Mouse (Mus musculus) embryonic fibroblast, embryonic 13.5 days (primary cell): ENCODE results near the gene Lexm. TPM values are rescaled to one million over a fixed set of nuclear protein-coding genes. Genes with fewer than 3 reads are reported as not detected.

Experiments
- H3K27ac ChIP-seq: 2 replicates; pipeline ENCODE4 v1.5.1; 2012; ENCODE audit warnings: low read length, control low read depth, inconsistent platforms; ENCODE audit not compliant: insufficient read depth
- H3K4me1 ChIP-seq: 2 replicates; pipeline ENCODE4 v1.6.1; 2011; ENCODE audit warnings: low read length; ENCODE audit not compliant: control insufficient read depth, insufficient read depth
- H3K4me3 ChIP-seq: 2 replicates; pipeline ENCODE4 v1.5.1; 2011; ENCODE audit warnings: mild to moderate bottlenecking, control low read depth, low read length; ENCODE audit not compliant: insufficient read depth
- CTCF ChIP-seq: IDR thresholded peaks from 2 replicates; pipeline ENCODE4 v1.5.1; 2011; ENCODE audit warnings: mild to moderate bottlenecking, control low read depth, low read length, moderate library complexity, borderline replicate concordance; ENCODE audit not compliant: insufficient read depth
- POLR2A ChIP-seq: IDR thresholded peaks from 2 replicates; pipeline ENCODE4 v1.6.1; 2011; ENCODE audit warnings: low read depth, mild to moderate bottlenecking, control low read depth, low read length, moderate library complexity
- polyA plus RNA-seq: library from polyadenylated mRNA; stranded (reverse); fragments of >200 nt; gene quantifications from 2 replicates; pipeline ENCODE4 v1.2.4, GENCODE M21; 2011; ENCODE audit warnings: low read depth; ENCODE audit not compliant: missing spikeins, insufficient read length

Lexm gene
- polyA plus RNA-seq, result not detected in 2 replicates

GRCm38 (mm10) chr4:106617056-106617455 is at the start of gene Lexm:
Gene Lexm, minus strand, starts transcription at chr4:106617241.
- Histone ChIP-seq H3K4me1 (no peaks in the 10 kb centered on the region), H3K4me3 (no peak within 1 kb of the TSS), H3K27ac (no peak within 1 kb of the TSS)
- TF ChIP-seq CTCF, result no peak
- TF ChIP-seq POLR2A, result no peak

GRCm38 (mm10) chr4:106666546-106666945 is 49.5 kb upstream of the Lexm start:
- Histone ChIP-seq H3K4me1 (no peaks in the 10 kb centered on the region), H3K27ac (no peak overlapping the region), H3K4me3 (no peak overlapping the region)
- TF ChIP-seq POLR2A (no peak), CTCF (no peak)

DNA sequence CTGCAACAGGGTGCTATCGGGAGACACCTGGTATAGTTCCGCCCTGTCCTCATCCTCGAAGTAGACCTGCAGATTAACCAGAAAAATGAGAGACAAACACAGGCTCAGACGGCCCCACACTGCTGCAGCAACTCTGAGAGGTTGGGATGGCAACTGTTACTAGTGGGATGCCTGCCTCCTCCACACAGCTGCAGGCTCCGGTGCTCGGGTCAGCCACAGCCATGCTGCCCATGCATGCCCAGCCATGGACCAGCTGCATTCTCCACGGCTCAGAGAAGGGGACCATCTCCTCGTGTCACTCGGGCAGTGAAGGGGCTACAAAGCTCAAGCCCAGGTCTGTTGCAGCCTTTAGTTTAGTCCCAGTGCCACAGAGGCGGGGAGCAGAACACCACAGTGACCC is 48.6 kb upstream of the Lexm start:
- Histone ChIP-seq H3K27ac (no peak overlapping the region), H3K4me1 (no peaks in the 10 kb centered on the region), H3K4me3 (no peak overlapping the region)
- TF ChIP-seq CTCF (no peak), POLR2A (no peak)

GRCm38 (mm10) chr4:106665269-106665668 is 48.2 kb upstream of the Lexm start:
- no peak for TF ChIP-seq CTCF
- no peak for TF ChIP-seq POLR2A
- H3K27ac ChIP-seq, result no peak overlapping the region
- no peaks in the 10 kb centered on the region for H3K4me1 ChIP-seq
- no peak overlapping the region for H3K4me3 ChIP-seq

DNA sequence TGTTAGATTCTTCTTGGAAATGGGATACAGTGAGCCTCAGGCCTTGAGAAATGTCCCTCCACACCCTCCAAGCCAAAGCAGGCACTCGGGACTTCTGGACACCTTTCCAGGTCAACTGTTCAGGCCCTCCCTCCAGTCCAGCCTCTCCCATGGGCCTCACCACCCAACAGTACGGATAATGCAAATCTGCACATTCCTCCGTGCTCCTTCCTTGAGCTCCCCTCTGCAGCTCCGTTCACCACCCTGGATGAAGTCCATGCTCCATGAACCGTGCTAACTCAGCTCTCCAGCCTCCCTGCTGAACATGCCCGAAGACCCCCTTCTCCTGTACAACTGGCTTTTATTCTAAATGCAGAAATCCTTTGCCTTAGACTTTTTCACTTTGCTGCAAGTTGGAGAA is 47.7 kb upstream of the Lexm start:
- no peak for TF ChIP-seq POLR2A
- Histone ChIP-seq H3K27ac (no peak overlapping the region), H3K4me1 (no peaks in the 10 kb centered on the region), H3K4me3 (no peak overlapping the region)

DNA sequence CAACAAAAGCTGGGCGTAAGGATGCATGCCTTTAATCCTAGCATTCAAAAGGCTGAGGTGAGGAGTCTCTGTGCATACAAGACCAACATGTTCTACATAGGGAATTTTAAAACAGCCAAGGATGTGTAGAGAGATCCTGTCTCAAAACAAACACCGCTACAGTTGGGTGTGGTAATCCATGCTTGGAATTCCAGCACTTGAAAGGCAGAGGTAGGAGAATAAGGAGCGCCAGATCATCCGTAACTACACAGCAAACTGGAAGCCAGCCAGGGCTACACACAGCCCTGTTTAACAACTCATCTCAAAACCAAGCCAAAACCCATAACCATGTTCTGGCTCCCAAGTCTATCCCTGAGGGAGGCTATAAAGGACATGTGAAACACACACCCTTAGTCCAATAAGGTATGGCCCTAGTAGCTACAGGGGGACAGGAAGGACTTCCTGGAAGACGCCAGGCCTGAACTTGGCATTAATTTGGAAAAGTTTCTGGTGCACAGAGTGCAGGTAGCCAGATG is 47.0 kb upstream of the Lexm start:
- TF ChIP-seq POLR2A, result no peak
- no peak for TF ChIP-seq CTCF
- H3K4me1 ChIP-seq, result no peaks in the 10 kb centered on the region
- H3K4me3 ChIP-seq, result no peak overlapping the region
- no peak overlapping the region for H3K27ac ChIP-seq

DNA sequence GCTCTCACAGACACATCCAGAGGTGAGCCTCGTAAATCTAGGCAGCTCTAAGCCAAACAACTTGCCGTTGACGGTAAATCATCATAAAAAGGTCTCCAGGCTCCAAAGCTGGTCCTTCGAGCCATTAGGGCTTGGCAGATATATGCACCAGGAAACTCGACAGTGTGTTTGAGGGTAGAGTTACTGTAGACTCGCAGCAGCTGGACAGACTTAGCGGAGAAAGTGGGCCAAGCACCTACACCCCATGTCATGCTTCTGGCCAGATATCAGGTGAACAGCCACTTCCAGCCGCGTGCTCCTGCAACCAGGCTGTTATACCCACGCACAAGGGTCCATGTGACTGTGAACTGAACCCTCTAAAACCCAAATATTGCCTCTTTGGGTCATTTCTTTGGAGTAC is 38.6 kb upstream of the Lexm start:
- Histone ChIP-seq H3K4me3 (no peak overlapping the region), H3K27ac (no peak overlapping the region), H3K4me1 (peaks cover 4% of the 10 kb centered on the region)
- TF ChIP-seq CTCF (no peak), POLR2A (no peak)

DNA sequence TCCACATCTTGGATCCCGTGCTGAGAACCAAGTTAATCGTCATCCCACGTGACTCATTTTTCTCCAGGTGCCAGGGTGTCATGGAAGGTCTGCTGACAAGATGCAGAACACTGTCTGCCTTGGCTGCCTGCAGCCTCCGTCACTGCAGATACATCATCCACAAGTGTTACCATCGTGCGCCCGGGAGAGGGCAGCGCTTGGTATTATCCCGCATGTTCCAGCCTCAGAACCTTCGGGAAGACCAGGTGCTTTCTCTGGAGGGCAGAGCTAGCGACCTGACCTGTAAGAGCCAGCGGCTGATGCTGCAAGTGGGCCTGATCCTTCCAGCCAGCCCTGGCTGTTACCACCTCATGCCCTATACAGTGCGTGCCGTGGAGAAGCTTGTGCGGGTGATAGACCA is 36.0 kb upstream of the Lexm start:
- Histone ChIP-seq H3K27ac (no peak overlapping the region), H3K4me1 (peaks cover 4% of the 10 kb centered on the region), H3K4me3 (no peak overlapping the region)
- no peak for TF ChIP-seq POLR2A
- no peak for TF ChIP-seq CTCF

- TF ChIP-seq CTCF (no peak), POLR2A (no peak)
- Histone ChIP-seq H3K4me3 (no peak overlapping the region), H3K27ac (no peak overlapping the region), H3K4me1 (peaks cover 4% of the 10 kb centered on the region)
These were observed 35.5 kb upstream of the Lexm start for GRCm38 (mm10) chr4:106652546-106652945.

GRCm38 (mm10) chr4:106650833-106651527 is 33.9 kb upstream of the Lexm start, which contains the start of gene Pars2:
Gene Pars2, plus strand, starts transcription at chr4:106651069.
- Histone ChIP-seq H3K4me3 (peak within 1 kb of the TSS; percentile 65), H3K4me1 (peaks cover 4% of the 10 kb centered on the region), H3K27ac (no peak within 1 kb of the TSS)
- TF ChIP-seq POLR2A, result peak; percentile 92
- TF ChIP-seq CTCF, result no peak

GRCm38 (mm10) chr4:106647137-106647536 is 30.1 kb upstream of the Lexm start:
- TF ChIP-seq CTCF (no peak), POLR2A (no peak)
- Histone ChIP-seq H3K4me3 (no peak overlapping the region), H3K27ac (no peak overlapping the region), H3K4me1 (peaks cover 4% of the 10 kb centered on the region)
